Mouse (Mus musculus) forebrain, postnatal 0 days (tissue): Measurements from ENCODE around the gene Cdc26. TPM values are rescaled to one million over a fixed set of nuclear protein-coding genes. Genes with fewer than 3 reads are reported as not detected.

ENCODE experiments used
- ATAC-seq: fragments of 200-750 bp; cut with Nextera tagmentation; 2 replicates; pipeline ENCODE4 v1.8.0; 2017; ENCODE audit warnings: mild to moderate bottlenecking, moderate library complexity
- DNase-seq: peaks from one replicate; pipeline ENCODE4 v3.0.0-alpha.2; 2015
- H3K27ac ChIP-seq: fragments of 300-500 bp; sonication (generic); 2 replicates; pipeline ENCODE4 v1.5.1; 2014; ENCODE audit warnings: low read depth, mild to moderate bottlenecking, antibody characterized with exemption, low read length, moderate library complexity, mixed read lengths
- H3K27me3 ChIP-seq: fragments of 300-500 bp; sonication (generic); 2 replicates; pipeline ENCODE4 v1.6.1; 2014; ENCODE audit warnings: mild to moderate bottlenecking, low read length, mixed read lengths; ENCODE audit not compliant: insufficient read depth
- H3K36me3 ChIP-seq: fragments of 300-500 bp; sonication (generic); 2 replicates; pipeline ENCODE4 v1.6.1; 2014; ENCODE audit warnings: mild to moderate bottlenecking, moderate library complexity; ENCODE audit not compliant: insufficient read depth
- H3K4me1 ChIP-seq: fragments of 300-500 bp; sonication (generic); 2 replicates; pipeline ENCODE4 v1.6.1; 2014; ENCODE audit warnings: antibody characterized with exemption; ENCODE audit not compliant: insufficient read depth
- H3K4me2 ChIP-seq: fragments of 300-500 bp; sonication (generic); 2 replicates; pipeline ENCODE4 v1.6.1; 2014; ENCODE audit warnings: low read depth, mild to moderate bottlenecking, moderate library complexity
- H3K4me3 ChIP-seq: fragments of 300-500 bp; sonication (generic); 2 replicates; pipeline ENCODE4 v1.5.1; 2014; ENCODE audit warnings: low read depth, low read length, mixed read lengths
- H3K9ac ChIP-seq: fragments of 300-500 bp; sonication (generic); 2 replicates; pipeline ENCODE4 v1.6.1; 2014; ENCODE audit warnings: mild to moderate bottlenecking
- H3K9me3 ChIP-seq: fragments of 300-500 bp; sonication (generic); 2 replicates; pipeline ENCODE4 v1.6.1; 2016; ENCODE audit warnings: low read length
- CTCF ChIP-seq: sonication (generic); IDR thresholded peaks from 2 replicates; pipeline ENCODE4 v1.5.1; 2016; ENCODE audit warnings: antibody characterized with exemption, control low read depth, low read depth
- WGBS: fragments of 180-500 bp; shearing (Covaris S2); extraction: QIAGEN DNeasy Blood & Tissue Kit; methylation state at CpG from one replicate; pipeline ENCODE4 v1.1.7; 2014; 5-methylcytosine and 5-hydroxymethylcytosine counted together
- polyA plus RNA-seq: library from polyadenylated mRNA; unstranded; fragments of >200 nt; fragmentation: Nextera tagmentation; extraction: Ambion mirVana; gene quantifications from 2 replicates; pipeline ENCODE4 v1.2.1, GENCODE M21; 2015
- total RNA-seq: library from RNA; depleted of rRNA; stranded (reverse); fragments of >200 nt; gene quantifications from 2 replicates; pipeline ENCODE4 v1.2.3, GENCODE M21; 2014

Cdc26 gene
- total and polyA plus RNA-seq, 2 experiments from 2014 or later: 51.1 to 81.7 TPM

DNA sequence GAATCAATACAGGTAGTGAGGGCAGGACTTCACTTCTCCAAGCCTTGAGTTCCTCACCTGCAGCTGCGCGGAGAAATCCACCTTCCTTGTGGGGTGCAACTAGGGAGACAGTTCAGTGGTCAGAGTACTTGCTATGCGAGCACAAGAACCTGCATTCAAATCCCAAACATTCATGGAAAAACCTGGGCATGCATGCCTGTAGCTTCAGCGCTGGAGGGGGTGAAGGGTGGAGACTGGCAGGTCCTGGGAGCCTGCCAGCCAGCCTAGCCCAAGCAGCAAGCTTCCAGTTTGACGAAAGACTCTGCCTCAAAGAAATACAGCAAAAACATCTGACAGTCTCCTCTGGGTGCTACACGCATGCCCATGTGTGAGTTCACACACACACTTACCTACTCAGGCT lies 26.6 kb upstream of the Cdc26 start, which contains the start of gene Rnf183:
TSS of gene Rnf183 (minus strand) at position 172 of the 400 bp plus-strand sequence.
- H3K4me3 ChIP-seq: no peak within 1 kb of the TSS
- H3K4me1 ChIP-seq: no peaks in the 10 kb centered on the region
- no peak for ATAC-seq
- no peaks in the 10 kb centered on the region for H3K9me3 ChIP-seq
- H3K9ac ChIP-seq: no peak within 1 kb of the TSS
- H3K4me2 ChIP-seq: no peak within 1 kb of the TSS
- no peak within 1 kb of the TSS for H3K27ac ChIP-seq
- H3K36me3 ChIP-seq: no peaks in the 10 kb centered on the region
- no peaks in the 10 kb centered on the region for H3K27me3 ChIP-seq
- no peak for TF ChIP-seq CTCF
- WGBS: 83% methylated on average over 6 of the region's 6 CpGs
- DNase-seq: no peak

GRCm38 (mm10) chr4:62433939-62434870 lies 25.8 kb upstream of the Cdc26 start:
- Histone ChIP-seq H3K4me3 (no peak overlapping the region), H3K9me3 (no peaks in the 10 kb centered on the region), H3K4me2 (no peak overlapping the region), H3K9ac (no peak overlapping the region), H3K4me1 (no peaks in the 10 kb centered on the region), H3K27me3 (no peaks in the 10 kb centered on the region), H3K27ac (no peak overlapping the region), H3K36me3 (no peaks in the 10 kb centered on the region)
- TF ChIP-seq CTCF: no peak
- WGBS: 79% methylated on average over 7 of the region's 7 CpGs
- DNase-seq (no peak), ATAC-seq (no peak)

GRCm38 (mm10) chr4:62431522-62431921 lies 23.1 kb upstream of the Cdc26 start:
- no peak overlapping the region for H3K4me3 ChIP-seq
- DNase-seq (no peak), ATAC-seq (no peak)
- H3K9ac ChIP-seq: no peak overlapping the region
- H3K9me3 ChIP-seq: no peaks in the 10 kb centered on the region
- H3K4me2 ChIP-seq: no peak overlapping the region
- 83% methylated on average over 4 of the region's 4 CpGs for WGBS
- H3K36me3 ChIP-seq: no peaks in the 10 kb centered on the region
- H3K4me1 ChIP-seq: no peaks in the 10 kb centered on the region
- no peak overlapping the region for H3K27ac ChIP-seq
- no peaks in the 10 kb centered on the region for H3K27me3 ChIP-seq
- no peak for TF ChIP-seq CTCF

DNA sequence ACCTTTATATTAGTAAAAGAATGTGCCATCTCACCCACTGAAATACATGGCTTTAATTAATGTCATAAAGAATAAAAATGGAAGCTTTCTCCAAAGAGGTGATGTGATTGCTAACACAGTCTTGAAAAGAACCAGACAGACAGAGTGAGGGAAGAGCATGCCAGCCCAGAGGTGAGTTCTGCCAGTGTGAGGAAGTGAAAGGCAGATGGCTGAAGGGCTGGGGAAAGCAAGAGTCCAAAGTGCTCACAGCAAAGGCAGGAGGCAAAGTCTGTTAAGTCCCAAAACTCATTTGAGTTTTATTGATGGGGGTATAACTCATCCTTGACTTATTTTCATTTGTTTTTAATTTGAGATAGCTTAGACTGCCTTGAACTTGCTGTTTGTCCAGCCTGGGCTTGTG lies 22.2 kb upstream of the Cdc26 start:
- H3K27me3 ChIP-seq: no peaks in the 10 kb centered on the region
- H3K9ac ChIP-seq: no peak overlapping the region

GRCm38 (mm10) chr4:62429616-62430015 lies 21.2 kb upstream of the Cdc26 start:
- no peak for DNase-seq
- H3K4me3 ChIP-seq: no peak overlapping the region
- no peak overlapping the region for H3K4me2 ChIP-seq
- peaks cover 16% of the 10 kb centered on the region; the same call in 1 of the 2 replicates for H3K36me3 ChIP-seq
- WGBS: 88% methylated on average over 9 of the region's 9 CpGs
- no peak overlapping the region for H3K27ac ChIP-seq
- no peak overlapping the region for H3K9ac ChIP-seq
- no peak for ATAC-seq
- H3K9me3 ChIP-seq: no peaks in the 10 kb centered on the region
- H3K27me3 ChIP-seq: no peaks in the 10 kb centered on the region
- no peak for TF ChIP-seq CTCF
- no peaks in the 10 kb centered on the region for H3K4me1 ChIP-seq

More for the DNA sequence above, 22.2 kb upstream of the Cdc26 start:
- Histone ChIP-seq H3K27ac (no peak overlapping the region), H3K4me2 (no peak overlapping the region), H3K36me3 (peaks cover 6% of the 10 kb centered on the region; the same call in 1 of the 2 replicates), H3K9me3 (no peaks in the 10 kb centered on the region), H3K4me3 (no peak overlapping the region), H3K4me1 (no peaks in the 10 kb centered on the region)
- no peak for TF ChIP-seq CTCF
- DNase-seq (no peak), ATAC-seq (no peak)

GRCm38 (mm10) chr4:62427978-62428758 lies 19.7 kb upstream of the Cdc26 start:
- Histone ChIP-seq H3K4me1 (no peaks in the 10 kb centered on the region), H3K36me3 (peaks cover 27% of the 10 kb centered on the region), H3K9ac (no peak overlapping the region), H3K4me2 (no peak overlapping the region), H3K4me3 (no peak overlapping the region), H3K27ac (no peak overlapping the region), H3K27me3 (no peaks in the 10 kb centered on the region), H3K9me3 (no peaks in the 10 kb centered on the region)
- no peak for TF ChIP-seq CTCF
- ATAC-seq (no peak), DNase-seq (no peak)
- 77% methylated on average over 17 of the region's 17 CpGs for WGBS

DNA sequence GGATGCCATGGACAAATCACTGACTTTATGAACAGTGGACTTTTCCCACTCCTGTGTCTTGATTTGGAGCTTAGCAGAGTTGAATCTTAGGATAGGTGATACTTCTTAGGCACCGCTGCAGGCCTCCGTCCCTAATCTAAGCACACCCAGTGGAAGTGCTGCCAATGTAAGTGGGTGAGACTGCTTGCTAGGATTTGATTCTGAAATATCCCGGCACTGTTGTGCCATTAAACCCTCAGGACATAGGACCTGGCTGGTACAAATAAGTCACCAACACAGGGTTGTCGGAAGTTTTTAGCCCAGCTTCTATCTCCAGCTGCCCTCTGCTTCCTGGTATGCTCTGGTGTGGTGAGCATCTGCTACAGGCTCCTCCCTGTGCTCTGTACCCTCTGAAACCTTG lies 17.4 kb upstream of the Cdc26 start:
- ATAC-seq (no peak), DNase-seq (no peak)
- no peaks in the 10 kb centered on the region for H3K27me3 ChIP-seq
- no peaks in the 10 kb centered on the region for H3K4me1 ChIP-seq
- H3K9me3 ChIP-seq: no peaks in the 10 kb centered on the region
- TF ChIP-seq CTCF: no peak
- peaks cover 49% of the 10 kb centered on the region for H3K36me3 ChIP-seq
- no peak overlapping the region for H3K4me3 ChIP-seq
- H3K27ac ChIP-seq: no peak overlapping the region
- no peak overlapping the region for H3K4me2 ChIP-seq
- H3K9ac ChIP-seq: no peak overlapping the region
- 93% methylated on average over 4 of the region's 4 CpGs for WGBS
